21 mouse cellular contexts compared by ENCODE assay signal in genomic region chr10:40713829-40714228, GRCm38 (mm10). TPM values are rescaled to one million over a fixed set of nuclear protein-coding genes. Genes with fewer than 3 reads are reported as not detected.
DNase-seq lines count a peak whose midpoint lies in the region; ATAC-seq and TF ChIP-seq lines count a peak whose summit lies in the region.
"Had no signal": no experiment of that assay in that cellular context is flagged by ENCODE, and none has a peak within 500 bp of the region (broad histone marks: within the 10 kb centered on the region; RNA-seq: fewer than 3 reads in every experiment).

No protein-coding gene starts in this region.

- TF ChIP-seq EP300 in liver, postnatal 0 days (IDR thresholded peaks at IDR 0.05; ENCODE audit: low read depth), result no peak

- DNase-seq in heart, embryonic 10.5 days (ENCODE audit: low spot score), result no peak
- peak; percentile 4 for DNase-seq in liver, postnatal 0 days
- DNase-seq in right cerebral cortex, postnatal 25 days, result peak; percentile 3
- DNase-seq in right cerebral cortex, adult 18-20 months, result no peak
- DNase-seq in lung, postnatal 25 days (ENCODE audit: low spot score), result no peak
- DNase-seq: cerebellum, adult 11 months; cerebellum, adult 9-10 months; cerebellum, postnatal 36 days; gastrocnemius, postnatal 25 days; heart, postnatal 10 days; layer of hippocampus, adult 9-11 months; midbrain, embryonic 14.5 days; spleen, adult 18-20 months had no signal

- H3K27ac ChIP-seq in heart, embryonic 10.5 days, result peak overlapping the region; percentile 70; the same call in 1 of the 2 replicates
- no peak overlapping the region for H3K27ac ChIP-seq in heart, embryonic 11.5 days (ENCODE audit: low read depth, low read length)
- H3K27ac ChIP-seq in liver, postnatal 0 days (ENCODE audit: low read depth), result no peak overlapping the region
- no peak overlapping the region for H3K27ac ChIP-seq in liver, embryonic 12.5 days
- H3K27ac ChIP-seq: heart, embryonic 13.5 days; hindbrain, embryonic 12.5 days; limb, embryonic 12.5 days; neural tube, embryonic 12.5 days had no signal

- no peak for ATAC-seq in heart, embryonic 11.5 days (replicated peaks; ENCODE audit: insufficient number of reproducible peaks, low FRiP score, low TSS enrichment)
- no peak for ATAC-seq in liver, postnatal 0 days
- ATAC-seq in liver, embryonic 12.5 days, result no peak
- ATAC-seq: forebrain, embryonic 14.5 days had no signal

- no peak for TF ChIP-seq CTCF in liver, postnatal 0 days (IDR thresholded peaks at IDR 0.05; ENCODE audit: low read depth)

- H3K27me3 ChIP-seq in heart, embryonic 10.5 days (ENCODE audit: insufficient read depth, poor library complexity, severe bottlenecking), result no peaks in the 10 kb centered on the region
- H3K27me3 ChIP-seq in heart, embryonic 11.5 days (ENCODE audit: control insufficient read depth, insufficient read depth, low read length), result no peaks in the 10 kb centered on the region
- H3K27me3 ChIP-seq in liver, postnatal 0 days (ENCODE audit: insufficient read depth, low read length), result no peaks in the 10 kb centered on the region
- H3K27me3 ChIP-seq in liver, embryonic 12.5 days (replicated peaks), result 0 out of 2 replicates have a peak, but pooled peaks cover 3% of the 10 kb centered on the region
- H3K27me3 ChIP-seq: heart, embryonic 13.5 days; hindbrain, embryonic 12.5 days; limb, embryonic 12.5 days; neural tube, embryonic 12.5 days had no signal

- H3K9me3 ChIP-seq in heart, embryonic 10.5 days, result no peaks in the 10 kb centered on the region
- H3K9me3 ChIP-seq in heart, embryonic 11.5 days (replicated peaks; ENCODE audit: control insufficient read depth, low read length), result no peaks in the 10 kb centered on the region
- no peaks in the 10 kb centered on the region for H3K9me3 ChIP-seq in liver, postnatal 0 days (ENCODE audit: low read length)
- H3K9me3 ChIP-seq in liver, embryonic 12.5 days (replicated peaks), result no peaks in the 10 kb centered on the region
- H3K9me3 ChIP-seq: heart, embryonic 13.5 days; hindbrain, embryonic 12.5 days; limb, embryonic 12.5 days; megakaryocyte, embryonic 14.5 days; neural tube, embryonic 12.5 days had no signal

- no peak overlapping the region for H3K9ac ChIP-seq in heart, embryonic 11.5 days (ENCODE audit: low read depth, low read length)
- no peak overlapping the region for H3K9ac ChIP-seq in liver, postnatal 0 days (replicated peaks)
- no peak overlapping the region for H3K9ac ChIP-seq in liver, embryonic 12.5 days
- H3K9ac ChIP-seq: heart, embryonic 13.5 days; hindbrain, embryonic 12.5 days; limb, embryonic 12.5 days; neural tube, embryonic 12.5 days had no signal

- H3K4me2 ChIP-seq in heart, embryonic 11.5 days, result no peak overlapping the region
- H3K4me2 ChIP-seq in liver, postnatal 0 days (ENCODE audit: low read depth, low read length), result no peak overlapping the region
- H3K4me2 ChIP-seq in liver, embryonic 12.5 days, result no peak overlapping the region
- H3K4me2 ChIP-seq: heart, embryonic 13.5 days; hindbrain, embryonic 12.5 days; limb, embryonic 12.5 days; neural tube, embryonic 12.5 days had no signal

- H3K4me3 ChIP-seq in heart, embryonic 10.5 days, result no peak overlapping the region
- H3K4me3 ChIP-seq in heart, embryonic 11.5 days (ENCODE audit: low read depth, low read length), result no peak overlapping the region
- H3K4me3 ChIP-seq in liver, postnatal 0 days (ENCODE audit: low read depth, low read length), result no peak overlapping the region
- no peak overlapping the region for H3K4me3 ChIP-seq in liver, embryonic 12.5 days
- H3K4me3 ChIP-seq: heart, embryonic 13.5 days; hindbrain, embryonic 12.5 days; limb, embryonic 12.5 days; megakaryocyte, embryonic 14.5 days; neural tube, embryonic 12.5 days had no signal

- H3K36me3 ChIP-seq in heart, embryonic 10.5 days, result no peaks in the 10 kb centered on the region
- H3K36me3 ChIP-seq in heart, embryonic 11.5 days (ENCODE audit: control insufficient read depth, insufficient read depth, low read length), result no peaks in the 10 kb centered on the region
- no peaks in the 10 kb centered on the region for H3K36me3 ChIP-seq in liver, postnatal 0 days (replicated peaks; ENCODE audit: insufficient read depth, low read length)
- no peaks in the 10 kb centered on the region for H3K36me3 ChIP-seq in liver, embryonic 12.5 days
- H3K36me3 ChIP-seq: heart, embryonic 13.5 days; hindbrain, embryonic 12.5 days; limb, embryonic 12.5 days; neural tube, embryonic 12.5 days had no signal

- peaks cover 26% of the 10 kb centered on the region for H3K4me1 ChIP-seq in heart, embryonic 10.5 days
- peaks cover 8% of the 10 kb centered on the region; the same call in 1 of the 2 replicates for H3K4me1 ChIP-seq in heart, embryonic 11.5 days (ENCODE audit: control insufficient read depth, insufficient read depth, low read length)
- no peaks in the 10 kb centered on the region for H3K4me1 ChIP-seq in liver, postnatal 0 days (ENCODE audit: insufficient read depth)
- peaks cover 3% of the 10 kb centered on the region for H3K4me1 ChIP-seq in liver, embryonic 12.5 days
- H3K4me1 ChIP-seq: neural tube, embryonic 12.5 days had no signal

- WGBS in heart, embryonic 10.5 days, result 71% methylated on average over 9 of the region's 9 CpGs
- 64% methylated on average over 9 of the region's 9 CpGs for whole genome bisulfite sequencing in heart, embryonic 11.5 days (ENCODE audit: insufficient replicate concordance)
- 74% methylated on average over 9 of the region's 9 CpGs for WGBS in liver, postnatal 0 days (ENCODE audit: insufficient replicate concordance)
- WGBS in liver, embryonic 12.5 days (ENCODE audit: insufficient replicate concordance), result 59% methylated on average over 9 of the region's 9 CpGs

RNA-seq across cellular contexts. Expression of gene Mettl24, which starts 30.7 kb away (rescaled TPM):
- 2.4 and 2.6 TPM in 2 replicates for polyA plus RNA-seq in heart, embryonic 10.5 days (2016; fragmentation: Nextera tagmentation; extraction: Ambion mirVana)
- polyA plus RNA-seq in heart, embryonic 11.5 days (2014; fragmentation: Nextera tagmentation; extraction: Ambion mirVana), result 2.0 and 2.5 TPM in 2 replicates
- polyA plus RNA-seq in liver, postnatal 0 days (2015; fragmentation: Nextera tagmentation; extraction: Ambion mirVana), result 0.30 and 0.45 TPM in 2 replicates
- polyA plus RNA-seq in liver, embryonic 12.5 days (2016; fragmentation: Nextera tagmentation; extraction: Ambion mirVana), result 0.72 and 0.87 TPM in 2 replicates

Comparison
In these comparisons a context has a peak if more than half of its experiments do, and no peak if none do; other contexts are left out.
1. DNase-seq: peak in liver, postnatal 0 days (single experiment) and right cerebral cortex, postnatal 25 days (single experiment); none in heart, embryonic 10.5 days (single experiment), right cerebral cortex, adult 18-20 months (single experiment) and lung, postnatal 25 days (single experiment).